Mouse (Mus musculus) ES-Bruce4 (cell line): ENCODE measurements around the gene Fabp7.

ENCODE experiments used
- CTCF ChIP-seq: IDR thresholded peaks from one replicate; pipeline ENCODE4 v1.8.1; 2011; ENCODE audit warnings: low read depth, low read length
- EP300 ChIP-seq: IDR thresholded peaks from 2 replicates; pipeline ENCODE4 v1.6.1; 2011; ENCODE audit warnings: low read depth, low read length; ENCODE audit not compliant: insufficient read depth
- POLR2A ChIP-seq: IDR thresholded peaks from one replicate; pipeline ENCODE4 v1.8.1; 2011; ENCODE audit warnings: low read length; ENCODE audit not compliant: insufficient read depth

DNA sequence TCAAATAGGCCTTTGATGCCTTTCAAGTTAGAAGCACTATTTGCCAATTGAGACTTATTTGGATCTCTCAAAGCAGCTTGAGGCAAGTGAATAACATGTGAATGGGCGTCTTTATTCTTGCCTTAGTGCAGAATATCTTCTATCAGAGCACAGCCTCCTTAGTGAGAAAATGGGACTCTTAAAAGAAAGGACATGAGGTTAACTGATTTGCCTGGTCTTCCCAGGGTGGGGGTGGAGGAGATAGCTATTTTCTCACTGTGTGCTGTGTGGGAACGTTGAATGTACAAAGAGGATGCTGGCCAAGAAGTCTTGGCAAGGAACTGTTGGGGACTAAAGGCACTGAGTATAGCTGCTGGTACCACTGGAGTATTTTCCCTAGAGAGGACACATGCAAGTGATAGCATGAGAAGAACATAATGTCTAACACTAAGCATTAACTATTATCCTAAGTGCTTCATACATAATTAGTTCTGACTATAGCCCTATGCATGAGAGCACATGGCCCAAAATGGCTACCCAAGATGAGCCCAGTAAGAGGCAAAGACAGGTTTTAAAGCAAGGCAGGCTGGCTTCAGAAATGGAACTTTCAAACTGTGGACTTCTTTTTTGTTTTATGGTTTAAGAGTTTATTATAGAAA is 40.4 kb upstream of the Fabp7 start:
- TF ChIP-seq POLR2A (no peak), CTCF (no peak), EP300 (no peak)
